Mouse (Mus musculus) adrenal gland, adult (tissue): ENCODE data around the gene Jmjd1c.
A peak's percentile ranks its signal among the peaks of the same experiment; 100 is the strongest.

Source experiments
- DNase-seq, 2 experiments: peaks; one replicate each; pipeline ENCODE4 v3.0.0; 2022 to 2023; ENCODE audit warnings: low spot score in 1 of 2; ENCODE audit not compliant: inconsistent age in 2 of 2

Gene Jmjd1c

DNA sequence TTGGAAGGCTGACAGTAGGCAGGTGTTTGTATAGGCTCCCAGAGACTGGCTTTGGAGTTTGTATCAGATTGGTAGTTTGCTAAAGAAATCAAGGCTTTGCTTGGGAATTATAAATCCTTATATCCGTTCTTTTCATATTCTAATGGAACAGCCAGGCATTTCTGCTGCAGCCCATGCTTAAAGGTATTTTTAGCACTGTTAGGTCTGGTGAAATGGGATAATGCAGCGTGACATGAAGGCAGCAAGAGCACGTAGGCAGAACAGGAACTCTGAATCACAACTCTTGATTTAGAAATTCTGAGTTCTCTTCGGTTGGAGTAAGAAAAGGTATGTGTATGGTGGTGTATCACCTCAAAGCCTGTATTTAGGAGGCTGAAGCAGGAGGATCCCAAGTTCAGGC lies 28.2 kb downstream of the Jmjd1c start:
- peak in 1 of 2 experiments; percentile 1 for DNase-seq

- peak; percentile 68 to 89 for DNase-seq
Measured at GRCm38 (mm10) chr10:67126061-67126858, 30.3 kb downstream of the Jmjd1c start.

GRCm38 (mm10) chr10:67126859-67127758 lies 31.2 kb downstream of the Jmjd1c start:
- peak; percentile 70 to 87 for DNase-seq

GRCm38 (mm10) chr10:67129531-67129930 lies 33.6 kb downstream of the Jmjd1c start:
- no peak for DNase-seq

DNA sequence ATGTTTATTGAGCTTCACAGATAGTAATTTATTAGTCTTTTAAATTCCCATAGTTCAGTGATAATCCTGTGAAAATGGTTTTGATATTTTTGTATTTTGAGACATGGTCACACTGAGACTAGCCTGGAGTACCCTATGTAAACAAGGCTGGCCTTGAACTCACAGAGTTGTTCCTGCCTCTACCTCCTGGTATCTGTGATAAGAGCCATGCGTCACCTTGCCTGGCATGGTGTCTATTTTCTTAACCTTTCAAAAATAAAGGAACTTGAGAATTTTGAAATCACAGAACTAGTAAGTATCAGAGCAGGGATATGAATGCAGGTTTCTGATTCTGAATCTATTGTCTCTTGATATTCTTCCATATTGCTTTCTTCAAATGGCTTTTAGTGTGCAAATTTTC lies 35.8 kb downstream of the Jmjd1c start:
- peak; percentile 65 to 87 for DNase-seq

DNA sequence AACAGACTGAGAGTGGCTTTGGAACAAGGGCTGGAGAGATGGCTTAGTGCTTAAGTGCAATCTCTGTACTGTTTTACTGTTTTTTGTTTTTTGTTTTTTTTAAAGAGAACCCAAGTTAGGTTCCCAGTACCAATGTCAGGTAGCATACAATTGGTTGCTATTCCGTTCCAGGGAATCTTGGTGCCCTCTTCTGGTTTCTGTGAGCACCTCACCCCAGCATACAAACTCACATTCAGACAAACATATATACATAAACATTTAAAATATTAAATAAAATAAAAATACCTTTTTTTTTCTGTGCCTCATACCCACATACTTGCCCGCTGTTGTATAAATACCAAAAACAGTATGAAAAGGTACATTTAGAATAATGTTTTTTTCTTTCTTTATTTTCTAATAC lies 38.4 kb downstream of the Jmjd1c start:
- no peak for DNase-seq

DNA sequence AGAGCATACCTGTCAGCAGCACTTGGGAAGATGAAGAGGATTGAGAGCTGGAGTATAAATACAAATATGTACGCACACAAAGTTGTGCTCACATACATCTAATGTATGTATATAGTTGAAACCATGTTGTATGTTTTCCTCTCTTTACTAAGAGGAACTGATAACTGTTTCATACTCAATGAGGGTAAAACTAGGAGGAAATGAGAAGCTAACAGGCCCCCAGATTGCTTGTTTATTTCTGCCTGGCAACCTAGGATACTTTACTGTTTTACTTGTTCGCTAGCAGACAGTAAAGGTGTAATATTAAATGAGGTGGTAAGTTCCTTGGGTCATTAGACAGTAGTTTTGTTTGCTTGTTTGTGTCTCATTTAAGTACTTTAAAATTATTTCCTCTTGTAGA lies 41.5 kb downstream of the Jmjd1c start:
- no peak for DNase-seq

DNA sequence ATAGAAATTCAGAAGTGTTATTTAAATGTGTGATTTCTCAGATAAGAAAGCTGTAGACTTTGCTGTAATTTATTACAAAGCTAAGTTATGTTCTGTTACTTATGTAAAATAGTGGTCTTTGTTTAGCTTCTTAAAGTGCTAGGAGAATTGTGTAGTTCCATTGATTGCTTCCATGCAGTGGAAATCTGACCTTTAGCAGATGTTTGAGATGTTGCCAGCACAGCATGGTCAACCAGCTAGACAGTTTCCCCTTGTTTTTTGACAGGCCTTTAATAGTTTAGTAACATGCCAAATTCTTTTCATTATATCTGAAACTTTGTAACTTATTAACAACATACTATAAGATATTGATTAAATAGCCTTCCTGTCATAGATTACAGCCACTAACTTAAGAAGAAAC lies 47.7 kb downstream of the Jmjd1c start:
- no peak for DNase-seq

GRCm38 (mm10) chr10:67144269-67144668 lies 48.3 kb downstream of the Jmjd1c start:
- no peak for DNase-seq

GRCm38 (mm10) chr10:67145623-67146022 lies 49.7 kb downstream of the Jmjd1c start:
- no peak for DNase-seq

- DNase-seq: no peak
Measured at GRCm38 (mm10) chr10:67151766-67152165, 55.8 kb downstream of the Jmjd1c start.

GRCm38 (mm10) chr10:67154647-67155046 lies 58.7 kb downstream of the Jmjd1c start:
- DNase-seq: no peak

DNA sequence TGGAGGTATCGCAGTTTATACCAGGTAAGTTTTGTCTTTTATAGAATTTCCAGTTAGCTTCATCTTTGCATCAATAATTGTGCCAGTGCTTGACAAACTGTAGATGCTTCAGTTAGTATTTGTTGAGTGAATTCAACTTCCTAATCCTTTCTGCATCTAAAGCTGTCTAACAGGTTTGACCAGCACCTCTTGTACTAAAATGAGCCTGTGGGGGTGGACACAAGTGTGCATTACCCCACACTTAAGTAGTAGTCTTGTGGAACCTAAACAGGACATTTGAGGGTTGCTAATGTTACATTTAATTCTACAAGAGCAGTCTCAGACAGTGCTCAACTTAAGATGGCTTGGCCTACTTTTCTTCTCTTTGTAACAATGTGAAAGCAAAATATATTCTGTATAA lies 78.1 kb downstream of the Jmjd1c start:
- DNase-seq: no peak

DNA sequence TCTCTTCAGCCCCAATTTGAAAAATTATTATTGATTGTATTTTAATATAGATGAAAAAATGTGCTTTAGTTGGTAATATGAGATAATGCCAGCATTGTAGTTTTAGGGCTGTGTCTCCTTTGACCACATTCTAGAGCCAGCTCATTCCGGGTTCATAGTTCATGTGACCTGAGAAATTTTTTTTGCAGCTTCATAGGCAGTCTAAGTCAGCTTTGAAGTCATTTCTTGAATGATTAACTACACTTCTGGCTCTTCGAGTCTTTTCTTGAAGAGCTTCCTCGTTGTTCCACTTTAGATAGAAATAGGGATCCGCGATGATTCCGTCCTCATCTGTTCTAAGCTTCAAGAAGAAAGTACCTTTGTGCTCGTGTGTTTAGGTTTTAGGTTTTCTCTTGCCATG lies 80.1 kb downstream of the Jmjd1c start:
- no peak for DNase-seq

GRCm38 (mm10) chr10:67176932-67177331 lies 81.0 kb downstream of the Jmjd1c start:
- no peak for DNase-seq

DNA sequence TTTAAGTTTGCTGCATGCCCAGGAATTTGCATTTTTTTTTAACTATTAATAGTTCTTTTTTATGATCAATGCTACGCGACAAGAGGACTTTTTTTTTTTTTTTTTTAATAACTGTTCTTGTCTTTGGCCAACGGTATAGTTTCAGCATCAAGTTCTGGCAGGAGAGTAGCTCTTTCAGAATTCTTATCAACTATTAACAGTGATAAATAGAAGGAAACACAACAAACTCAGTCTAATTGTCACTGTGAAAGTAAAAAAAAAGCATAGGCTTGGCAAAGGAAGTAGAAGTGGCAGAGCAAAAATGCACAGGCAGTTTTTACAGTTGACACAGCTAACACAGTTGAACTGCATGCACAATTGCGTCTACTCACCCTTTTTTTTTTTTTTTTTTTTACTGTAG lies 81.5 kb downstream of the Jmjd1c start:
- DNase-seq: no peak

- no peak for DNase-seq
Measured at GRCm38 (mm10) chr10:67180021-67180420, 84.1 kb downstream of the Jmjd1c start.

GRCm38 (mm10) chr10:67180799-67181198 lies 84.9 kb downstream of the Jmjd1c start:
- DNase-seq: no peak

GRCm38 (mm10) chr10:67182651-67183050 lies 86.7 kb downstream of the Jmjd1c start:
- DNase-seq: no peak

DNA sequence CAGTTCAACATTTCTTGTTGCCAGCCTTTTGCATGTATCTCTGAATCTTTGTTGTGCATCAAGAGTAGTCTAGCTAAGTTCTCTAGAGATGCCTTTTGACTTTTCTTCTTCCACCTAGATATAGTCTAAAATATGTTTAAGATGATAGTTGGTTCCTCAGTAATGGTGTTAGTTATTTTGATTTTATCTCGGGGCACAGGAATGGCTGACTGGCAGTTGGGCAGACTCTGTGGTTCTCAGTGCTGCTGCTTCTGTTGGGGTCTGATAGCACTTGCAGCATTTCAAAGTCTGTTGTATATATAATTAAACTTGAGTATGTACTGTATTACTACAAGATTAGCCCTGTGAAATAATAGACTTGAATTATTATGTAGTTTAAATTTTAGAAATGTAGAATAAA lies 87.2 kb downstream of the Jmjd1c start:
- DNase-seq: no peak

DNA sequence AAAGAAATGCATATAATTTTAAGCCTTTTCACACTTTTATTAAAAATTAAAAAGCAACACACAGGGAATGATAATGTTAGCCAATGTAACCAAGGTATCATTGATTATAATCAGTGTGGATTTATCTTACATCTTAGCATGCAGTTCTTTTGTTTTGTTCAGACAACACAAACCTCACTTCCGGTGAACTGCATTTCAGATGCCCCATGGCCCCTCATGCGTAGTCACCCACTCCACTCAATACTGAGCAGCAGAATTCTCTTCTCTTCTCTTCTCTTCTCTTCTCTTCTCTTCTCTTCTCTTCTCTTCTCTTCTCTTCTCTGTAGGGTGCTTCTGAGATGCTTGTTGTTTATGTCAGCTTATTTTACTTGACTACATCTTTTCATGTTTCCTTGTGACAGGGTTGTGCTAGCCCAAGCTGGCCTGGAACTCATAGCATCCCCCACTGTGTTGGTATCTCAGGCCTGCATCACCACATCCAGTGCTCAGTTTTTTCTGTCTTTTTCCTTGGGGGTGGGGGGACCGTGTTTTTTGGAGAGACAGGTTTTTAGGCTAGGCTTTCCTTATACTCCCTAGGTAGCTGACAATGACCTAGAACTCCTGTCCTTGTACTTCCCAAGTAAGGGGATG lies 88.6 kb downstream of the Jmjd1c start:
- no peak for DNase-seq
